Mouse (Mus musculus): ENCODE results near the gene Zfp217.
A peak's percentile ranks its signal among the peaks of the same experiment; 100 is the strongest.

Gene Zfp217

GRCm38 (mm10) chr2:170132716-170133092, 15.2 kb downstream of the Zfp217 start:
- DNase-seq (ENCODE audit: low spot score): no peak

GRCm38 (mm10) chr2:170131981-170132460, 15.9 kb downstream of the Zfp217 start:
- DNase-seq (ENCODE audit: low spot score): no peak

- DNase-seq (ENCODE audit: low spot score): peak; percentile 90
Observed at GRCm38 (mm10) chr2:170130780-170131645, 16.9 kb downstream of the Zfp217 start.

GRCm38 (mm10) chr2:170129923-170130779, 17.8 kb downstream of the Zfp217 start:
- peak; percentile 67 for DNase-seq (ENCODE audit: low spot score)

GRCm38 (mm10) chr2:170129248-170129922, 18.5 kb downstream of the Zfp217 start:
- no peak for DNase-seq (ENCODE audit: low spot score)

GRCm38 (mm10) chr2:170128461-170129247, 19.2 kb downstream of the Zfp217 start:
- DNase-seq (ENCODE audit: low spot score): no peak

- DNase-seq (ENCODE audit: low spot score): no peak
Observed at GRCm38 (mm10) chr2:170127523-170127922, 20.4 kb downstream of the Zfp217 start.

GRCm38 (mm10) chr2:170126266-170126665, 21.6 kb downstream of the Zfp217 start:
- DNase-seq (ENCODE audit: low spot score): no peak

GRCm38 (mm10) chr2:170122197-170122596, 25.7 kb downstream of the Zfp217 start:
- DNase-seq (ENCODE audit: low spot score): no peak

- no peak for DNase-seq (ENCODE audit: low spot score)
Observed at GRCm38 (mm10) chr2:170120139-170121027, 27.5 kb downstream of the Zfp217 start.

- peak; percentile 55 for DNase-seq (ENCODE audit: low spot score)
Observed at GRCm38 (mm10) chr2:170116704-170117281, 31.1 kb downstream of the Zfp217 start.

- no peak for DNase-seq (ENCODE audit: low spot score)
Observed at GRCm38 (mm10) chr2:170110306-170110705, 37.6 kb downstream of the Zfp217 start.

GRCm38 (mm10) chr2:170109528-170109927, 38.4 kb downstream of the Zfp217 start:
- no peak for DNase-seq (ENCODE audit: low spot score)

- DNase-seq (ENCODE audit: low spot score): no peak
Observed at GRCm38 (mm10) chr2:170107791-170108190, 40.1 kb downstream of the Zfp217 start.

GRCm38 (mm10) chr2:170106000-170106399, 41.9 kb downstream of the Zfp217 start:
- no peak for DNase-seq (ENCODE audit: low spot score)

GRCm38 (mm10) chr2:170104396-170104795, 43.5 kb downstream of the Zfp217 start:
- no peak for DNase-seq (ENCODE audit: low spot score)

GRCm38 (mm10) chr2:170103852-170104251, 44.1 kb downstream of the Zfp217 start:
- DNase-seq (ENCODE audit: low spot score): peak; percentile 79

GRCm38 (mm10) chr2:170103341-170103740, 44.6 kb downstream of the Zfp217 start:
- DNase-seq (ENCODE audit: low spot score): no peak

GRCm38 (mm10) chr2:170101932-170102331, 46.0 kb downstream of the Zfp217 start:
- DNase-seq (ENCODE audit: low spot score): no peak

GRCm38 (mm10) chr2:170101132-170101531, 46.8 kb downstream of the Zfp217 start:
- peak; percentile 96 for DNase-seq (ENCODE audit: low spot score)
